Mouse (Mus musculus): Measurements from ENCODE around the gene Atox1. TPM values are rescaled to one million over a fixed set of nuclear protein-coding genes. Genes with fewer than 3 reads are reported as not detected.

Atox1 gene
- polyA plus RNA-seq, 1 experiment = not detected

GRCm38 (mm10) chr11:55400863-55401262 lies 60.2 kb downstream of the Atox1 start:
- WGBS = 95% methylated on average over 2 of the region's 2 CpGs
- no peak overlapping the region for H3K4me3 ChIP-seq (ENCODE audit: insufficient read depth, low read depth, low read length)
- no peak for TF ChIP-seq POLR2A (IDR thresholded peaks at IDR 0.05; ENCODE audit: insufficient read depth, low read depth, low read length)
- TF ChIP-seq CTCF (IDR thresholded peaks at IDR 0.05; ENCODE audit: insufficient read depth, low read depth, low read length) = no peak

GRCm38 (mm10) chr11:55398371-55398770 lies 62.7 kb downstream of the Atox1 start:
- no peaks in the 10 kb centered on the region for H3K4me1 ChIP-seq (ENCODE audit: control insufficient read depth, insufficient read depth, low read length)
- H3K27ac ChIP-seq (ENCODE audit: insufficient read depth, low read depth, low read length) = no peak overlapping the region
- no peak overlapping the region for H3K4me3 ChIP-seq (ENCODE audit: insufficient read depth, low read depth, low read length)
- WGBS = 92% methylated on average over 8 of the region's 8 CpGs
- no peak for TF ChIP-seq CTCF (IDR thresholded peaks at IDR 0.05; ENCODE audit: insufficient read depth, low read depth, low read length)
- TF ChIP-seq POLR2A (IDR thresholded peaks at IDR 0.05; ENCODE audit: insufficient read depth, low read depth, low read length) = no peak

More at GRCm38 (mm10) chr11:55400863-55401262, 60.2 kb downstream of the Atox1 start:
- Histone ChIP-seq H3K4me1 (ENCODE audit: control insufficient read depth, insufficient read depth, low read length) (no peaks in the 10 kb centered on the region), H3K27ac (ENCODE audit: insufficient read depth, low read depth, low read length) (no peak overlapping the region)

- WGBS = 82% methylated on average over 9 of the region's 9 CpGs
- TF ChIP-seq POLR2A (IDR thresholded peaks at IDR 0.05; ENCODE audit: insufficient read depth, low read depth, low read length) (no peak), CTCF (IDR thresholded peaks at IDR 0.05; ENCODE audit: insufficient read depth, low read depth, low read length) (no peak)
- Histone ChIP-seq H3K27ac (ENCODE audit: insufficient read depth, low read depth, low read length) (no peak overlapping the region), H3K4me3 (ENCODE audit: insufficient read depth, low read depth, low read length) (no peak overlapping the region), H3K4me1 (ENCODE audit: control insufficient read depth, insufficient read depth, low read length) (no peaks in the 10 kb centered on the region)
Measured at GRCm38 (mm10) chr11:55397441-55397840, 63.6 kb downstream of the Atox1 start.

GRCm38 (mm10) chr11:55397036-55397435 lies 64.0 kb downstream of the Atox1 start:
- no peak overlapping the region for H3K4me3 ChIP-seq (ENCODE audit: insufficient read depth, low read depth, low read length)
- TF ChIP-seq CTCF (IDR thresholded peaks at IDR 0.05; ENCODE audit: insufficient read depth, low read depth, low read length) (no peak), POLR2A (IDR thresholded peaks at IDR 0.05; ENCODE audit: insufficient read depth, low read depth, low read length) (no peak)
- H3K4me1 ChIP-seq (ENCODE audit: control insufficient read depth, insufficient read depth, low read length) = no peaks in the 10 kb centered on the region
- H3K27ac ChIP-seq (ENCODE audit: insufficient read depth, low read depth, low read length) = no peak overlapping the region
- WGBS = 71% methylated on average over 2 of the region's 2 CpGs

Other genes starting within 250 kb of the Atox1 start
- gene Fat2, start 124.7 kb downstream of the Atox1 start, polyA plus RNA-seq (2012; ENCODE audit: insufficient read depth, insufficient read length, low replicate concordance, missing spikeins) = not detected in 2 replicates
- gene Sparc, start 38.1 kb downstream of the Atox1 start, polyA plus RNA-seq (2012; ENCODE audit: insufficient read depth, insufficient read length, low replicate concordance, missing spikeins) = 225 and 437 TPM in 2 replicates
- 68.2 and 75.3 TPM in 2 replicates for gene G3bp1, start 8.4 kb upstream of the Atox1 start, polyA plus RNA-seq (2012; ENCODE audit: insufficient read depth, insufficient read length, low replicate concordance, missing spikeins)
- gene Glra1, start 147.0 kb upstream of the Atox1 start, polyA plus RNA-seq (2012; ENCODE audit: insufficient read depth, insufficient read length, low replicate concordance, missing spikeins) = not detected in 2 replicates

All from olfactory bulb, adult 2 months (tissue).